Comparison of ENCODE assay signal across 11 mouse cellular contexts in genomic region chr16:77128683-77129082, GRCm38 (mm10).
DNase-seq lines count a peak whose midpoint lies in the region; ATAC-seq lines count a peak whose summit lies in the region.
"Had no signal": no experiment of that assay in that cellular context is flagged by ENCODE, and none has a peak within 500 bp of the region (broad histone marks: within the 10 kb centered on the region; RNA-seq: fewer than 3 reads in every experiment).

No protein-coding gene starts in this region.

- no peaks in the 10 kb centered on the region for H3K36me3 ChIP-seq in hindbrain, embryonic 11.5 days (ENCODE audit: control insufficient read depth, insufficient read depth, low read length)
- H3K36me3 ChIP-seq in hindbrain, embryonic 13.5 days = no peaks in the 10 kb centered on the region
- no peaks in the 10 kb centered on the region for H3K36me3 ChIP-seq in embryonic facial prominence, embryonic 14.5 days (ENCODE audit: control insufficient read depth, insufficient read depth, low read length)
- no peaks in the 10 kb centered on the region for H3K36me3 ChIP-seq in midbrain, embryonic 16.5 days (ENCODE audit: control insufficient read depth, insufficient read depth, low read length)
- H3K36me3 ChIP-seq: embryonic facial prominence, embryonic 12.5 days had no signal

- H3K27me3 ChIP-seq in hindbrain, embryonic 11.5 days (ENCODE audit: control insufficient read depth, insufficient read depth, low read length) = no peaks in the 10 kb centered on the region
- no peaks in the 10 kb centered on the region for H3K27me3 ChIP-seq in hindbrain, embryonic 13.5 days
- H3K27me3 ChIP-seq in embryonic facial prominence, embryonic 14.5 days (replicated peaks; ENCODE audit: control insufficient read depth, insufficient read depth, low read length) = no peaks in the 10 kb centered on the region
- no peaks in the 10 kb centered on the region for H3K27me3 ChIP-seq in midbrain, embryonic 16.5 days (ENCODE audit: control insufficient read depth, insufficient read depth, low read depth, low read length)
- H3K27me3 ChIP-seq: embryonic facial prominence, embryonic 12.5 days had no signal

- H3K27ac ChIP-seq in hindbrain, embryonic 11.5 days (ENCODE audit: low read depth, low read length) = no peak overlapping the region
- no peak overlapping the region for H3K27ac ChIP-seq in hindbrain, embryonic 13.5 days
- H3K27ac ChIP-seq in embryonic facial prominence, embryonic 14.5 days (replicated peaks; ENCODE audit: low read depth, low read length) = no peak overlapping the region
- H3K27ac ChIP-seq in midbrain, embryonic 16.5 days (ENCODE audit: low read length) = no peak overlapping the region
- H3K27ac ChIP-seq: embryonic facial prominence, embryonic 12.5 days; macrophage had no signal

- no peak overlapping the region for H3K9ac ChIP-seq in hindbrain, embryonic 11.5 days (ENCODE audit: low read depth, low read length)
- no peak overlapping the region for H3K9ac ChIP-seq in hindbrain, embryonic 13.5 days
- no peak overlapping the region for H3K9ac ChIP-seq in embryonic facial prominence, embryonic 14.5 days (ENCODE audit: low read depth, low read length)
- no peak overlapping the region for H3K9ac ChIP-seq in midbrain, embryonic 16.5 days (ENCODE audit: low read depth, low read length)
- H3K9ac ChIP-seq: embryonic facial prominence, embryonic 12.5 days had no signal

- H3K9me3 ChIP-seq in hindbrain, embryonic 11.5 days (ENCODE audit: control insufficient read depth, low read length) = no peaks in the 10 kb centered on the region
- H3K9me3 ChIP-seq in hindbrain, embryonic 13.5 days = no peaks in the 10 kb centered on the region
- H3K9me3 ChIP-seq in embryonic facial prominence, embryonic 14.5 days (ENCODE audit: control insufficient read depth, low read length) = no peaks in the 10 kb centered on the region
- H3K9me3 ChIP-seq in midbrain, embryonic 16.5 days (replicated peaks; ENCODE audit: control insufficient read depth, low read length, poor library complexity, severe bottlenecking) = no peaks in the 10 kb centered on the region
- H3K9me3 ChIP-seq: embryonic facial prominence, embryonic 12.5 days had no signal

- no peak overlapping the region for H3K4me2 ChIP-seq in hindbrain, embryonic 11.5 days (replicated peaks; ENCODE audit: low read depth, low read length)
- no peak overlapping the region for H3K4me2 ChIP-seq in hindbrain, embryonic 13.5 days
- no peak overlapping the region for H3K4me2 ChIP-seq in embryonic facial prominence, embryonic 14.5 days (ENCODE audit: low read depth, low read length)
- no peak overlapping the region for H3K4me2 ChIP-seq in midbrain, embryonic 16.5 days (ENCODE audit: low read length)
- H3K4me2 ChIP-seq: embryonic facial prominence, embryonic 12.5 days had no signal

- ATAC-seq in hindbrain, embryonic 11.5 days (ENCODE audit: low FRiP score) = no peak
- ATAC-seq in hindbrain, embryonic 13.5 days (ENCODE audit: low FRiP score) = no peak
- no peak for ATAC-seq in embryonic facial prominence, embryonic 14.5 days (ENCODE audit: low read depth)
- ATAC-seq in midbrain, embryonic 16.5 days = peak; percentile 62; the same call in 1 of the 2 replicates
- no peak for ATAC-seq in inflammation-experienced regulatory T-cells, adult 6 months

- no peaks in the 10 kb centered on the region for H3K4me1 ChIP-seq in hindbrain, embryonic 11.5 days (replicated peaks; ENCODE audit: control insufficient read depth, insufficient read depth, low read length)
- peaks cover 6% of the 10 kb centered on the region for H3K4me1 ChIP-seq in hindbrain, embryonic 13.5 days (replicated peaks)
- no peaks in the 10 kb centered on the region for H3K4me1 ChIP-seq in embryonic facial prominence, embryonic 14.5 days (ENCODE audit: control insufficient read depth, insufficient read depth, low read length)
- H3K4me1 ChIP-seq in midbrain, embryonic 16.5 days (ENCODE audit: control insufficient read depth, insufficient read depth, low read length) = peaks cover 4% of the 10 kb centered on the region; the same call in 1 of the 2 replicates
- H3K4me1 ChIP-seq: embryonic facial prominence, embryonic 12.5 days had no signal

- DNase-seq in hindbrain, embryonic 11.5 days (ENCODE audit: low spot score) = peak; percentile 43
- peak; percentile 66 for DNase-seq in Muller cell, postnatal 12 days (ENCODE audit: inconsistent ontology term)
- DNase-seq in embryonic facial prominence, embryonic 14.5 days (ENCODE audit: low spot score) = peak; percentile 74
- no peak for DNase-seq in urinary bladder, adult 2 months (ENCODE audit: low spot score)
- DNase-seq in thymus, postnatal 4 days = no peak
- DNase-seq: right cerebral cortex, postnatal 25 days had no signal

- 45% methylated on average over 5 of the region's 5 CpGs for whole genome bisulfite sequencing in hindbrain, embryonic 11.5 days
- WGBS in hindbrain, embryonic 13.5 days = 30% methylated on average over 5 of the region's 5 CpGs
- WGBS in embryonic facial prominence, embryonic 14.5 days = 21% methylated on average over 5 of the region's 5 CpGs
- 21% methylated on average over 5 of the region's 5 CpGs for WGBS in midbrain, embryonic 16.5 days

- H3K4me3 ChIP-seq in hindbrain, embryonic 11.5 days (ENCODE audit: low read depth, low read length) = no peak overlapping the region
- H3K4me3 ChIP-seq in hindbrain, embryonic 13.5 days = no peak overlapping the region
- no peak overlapping the region for H3K4me3 ChIP-seq in embryonic facial prominence, embryonic 14.5 days (ENCODE audit: low read depth, low read length)
- H3K4me3 ChIP-seq in midbrain, embryonic 16.5 days (ENCODE audit: low read depth, low read length) = no peak overlapping the region
- H3K4me3 ChIP-seq: embryonic facial prominence, embryonic 12.5 days had no signal

Comparison
In these comparisons a context has a peak if more than half of its experiments do, and no peak if none do; other contexts are left out.
1. DNase-seq: peak in hindbrain, embryonic 11.5 days (single experiment), Muller cell, postnatal 12 days (single experiment) and embryonic facial prominence, embryonic 14.5 days (single experiment); none in urinary bladder, adult 2 months (single experiment) and thymus, postnatal 4 days (single experiment).